Mouse (Mus musculus): Measurements from ENCODE around the gene Tspan9. TPM values are rescaled to one million over a fixed set of nuclear protein-coding genes. Genes with fewer than 3 reads are reported as not detected.
A peak's percentile ranks its signal among the peaks of the same experiment; 100 is the strongest.

Tspan9 gene
- polyA plus RNA-seq, 1 experiment from 2014 or later, result 100 TPM

DNA sequence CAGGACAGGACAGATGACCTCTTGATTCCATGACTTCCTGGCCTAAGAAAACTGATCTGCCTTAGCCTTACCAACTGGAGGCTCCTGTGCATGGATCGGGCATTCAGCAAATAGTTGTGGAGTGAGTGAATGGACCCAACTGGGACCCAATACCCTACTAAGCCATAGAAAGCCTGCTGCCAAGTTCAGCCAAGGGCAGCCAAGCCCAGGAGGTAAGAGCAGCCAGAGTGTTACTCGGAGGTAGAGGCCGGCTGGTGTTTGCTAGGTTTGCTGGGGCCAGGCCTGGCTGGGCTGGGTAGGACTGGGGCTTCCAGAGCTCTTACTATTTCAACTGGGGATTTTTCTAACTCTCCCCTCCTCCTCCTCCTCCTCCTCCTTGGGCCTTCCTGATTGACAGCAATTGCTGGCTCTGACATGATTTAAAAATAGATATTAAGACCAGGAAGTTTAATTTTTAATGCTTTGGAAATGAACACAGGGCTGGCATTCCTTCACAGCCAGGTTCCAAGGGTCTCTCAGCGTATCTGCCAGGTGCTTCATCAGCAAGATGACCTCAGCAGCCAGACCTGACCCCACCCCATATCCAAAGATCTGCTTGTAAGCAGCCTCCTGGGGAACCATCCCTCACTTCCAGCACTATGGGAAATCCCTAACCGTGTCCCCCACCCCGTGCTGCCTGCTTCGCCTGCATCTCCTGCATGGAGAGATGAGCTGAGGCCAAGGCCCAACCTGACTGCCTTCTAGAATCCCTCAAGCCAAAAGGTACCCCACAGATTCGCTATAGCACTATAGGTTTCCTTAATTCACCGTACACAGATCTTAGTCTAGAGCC lies 113.7 kb downstream of the Tspan9 start:
- Histone ChIP-seq H3K27ac (ENCODE audit: low read depth, low read length) (no peak overlapping the region), H3K9ac (ENCODE audit: low read depth, low read length) (no peak overlapping the region), H3K9me3 (ENCODE audit: control insufficient read depth, low read length) (no peaks in the 10 kb centered on the region), H3K4me2 (replicated peaks; ENCODE audit: low read depth, low read length) (no peak overlapping the region), H3K36me3 (ENCODE audit: control insufficient read depth, insufficient read depth, low read length) (peaks cover 3% of the 10 kb centered on the region; the same call in 1 of the 2 replicates), H3K4me1 (ENCODE audit: control insufficient read depth, insufficient read depth, low read length) (peaks cover 18% of the 10 kb centered on the region), H3K4me3 (ENCODE audit: low read length) (no peak overlapping the region), H3K27me3 (ENCODE audit: control insufficient read depth, insufficient read depth, low read length) (peaks cover 8% of the 10 kb centered on the region; the same call in 1 of the 2 replicates)
- 87% methylated on average over 9 of the region's 9 CpGs for WGBS
- no peak for ATAC-seq (ENCODE audit: low FRiP score, low TSS enrichment)

- Histone ChIP-seq H3K9me3 (ENCODE audit: control insufficient read depth, low read length) (no peaks in the 10 kb centered on the region), H3K9ac (ENCODE audit: low read depth, low read length) (no peak overlapping the region), H3K4me3 (ENCODE audit: low read length) (no peak overlapping the region), H3K4me2 (replicated peaks; ENCODE audit: low read depth, low read length) (no peak overlapping the region), H3K4me1 (ENCODE audit: control insufficient read depth, insufficient read depth, low read length) (peaks cover 7% of the 10 kb centered on the region), H3K27ac (ENCODE audit: low read depth, low read length) (no peak overlapping the region), H3K36me3 (ENCODE audit: control insufficient read depth, insufficient read depth, low read length) (peaks cover 3% of the 10 kb centered on the region; the same call in 1 of the 2 replicates), H3K27me3 (ENCODE audit: control insufficient read depth, insufficient read depth, low read length) (peaks cover 6% of the 10 kb centered on the region; the same call in 1 of the 2 replicates)
- whole genome bisulfite sequencing, result 46% methylated on average over 10 of the region's 10 CpGs
- no peak for ATAC-seq (ENCODE audit: low FRiP score, low TSS enrichment)
Measured at GRCm38 (mm10) chr6:128028116-128028940, 115.1 kb downstream of the Tspan9 start.

DNA sequence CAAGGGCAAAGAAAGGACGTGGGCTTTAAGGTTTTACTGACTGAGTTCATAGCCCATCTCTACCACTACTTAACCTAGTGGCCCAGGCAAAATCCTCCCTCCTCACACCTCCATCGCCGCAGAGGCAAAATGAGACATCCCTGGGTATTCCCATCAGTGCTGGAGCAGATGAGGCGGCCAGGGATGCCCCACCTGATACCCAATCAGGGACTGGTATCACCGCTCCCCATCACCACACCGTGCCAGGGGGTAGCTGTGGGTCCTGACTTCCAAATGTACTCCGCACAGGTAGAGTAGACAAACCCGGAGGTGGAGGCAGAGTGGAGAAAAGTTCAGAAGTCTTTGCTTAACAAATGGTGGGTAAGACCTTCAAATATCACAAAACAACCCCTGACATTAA lies 117.4 kb downstream of the Tspan9 start:
- ATAC-seq (ENCODE audit: low FRiP score, low TSS enrichment), result no peak
- H3K27ac ChIP-seq (ENCODE audit: low read depth, low read length), result no peak overlapping the region
- H3K9me3 ChIP-seq (ENCODE audit: control insufficient read depth, low read length), result no peaks in the 10 kb centered on the region
- no peaks in the 10 kb centered on the region for H3K27me3 ChIP-seq (ENCODE audit: control insufficient read depth, insufficient read depth, low read length)
- H3K36me3 ChIP-seq (ENCODE audit: control insufficient read depth, insufficient read depth, low read length), result peaks cover 3% of the 10 kb centered on the region; the same call in 1 of the 2 replicates
- no peak overlapping the region for H3K9ac ChIP-seq (ENCODE audit: low read depth, low read length)
- H3K4me2 ChIP-seq (replicated peaks; ENCODE audit: low read depth, low read length), result no peak overlapping the region
- peaks cover 19% of the 10 kb centered on the region for H3K4me1 ChIP-seq (ENCODE audit: control insufficient read depth, insufficient read depth, low read length)
- 90% methylated on average over 8 of the region's 8 CpGs for WGBS
- H3K4me3 ChIP-seq (ENCODE audit: low read length), result no peak overlapping the region

DNA sequence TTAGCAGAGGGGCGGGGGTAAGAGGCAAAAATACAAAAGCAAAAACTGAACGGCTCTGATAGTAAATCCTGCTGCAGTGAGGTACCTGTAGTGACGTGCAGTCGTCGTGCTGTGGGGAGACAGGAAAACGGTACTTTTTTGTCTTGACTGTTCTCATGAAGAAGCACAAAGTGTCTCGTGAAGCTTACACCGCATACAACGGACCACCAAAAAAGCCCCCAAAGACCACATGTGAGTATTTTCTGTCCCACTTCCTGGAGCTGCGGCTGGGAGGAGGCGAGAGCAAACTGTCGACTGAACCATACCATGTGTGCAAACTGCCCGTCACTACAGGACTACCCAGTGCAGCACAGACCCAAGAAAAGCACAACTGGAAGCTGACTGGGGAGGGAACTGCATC lies 117.8 kb downstream of the Tspan9 start:
- Histone ChIP-seq H3K9ac (ENCODE audit: low read depth, low read length) (no peak overlapping the region), H3K9me3 (ENCODE audit: control insufficient read depth, low read length) (no peaks in the 10 kb centered on the region), H3K4me2 (replicated peaks; ENCODE audit: low read depth, low read length) (no peak overlapping the region), H3K27ac (ENCODE audit: low read depth, low read length) (no peak overlapping the region), H3K4me1 (ENCODE audit: control insufficient read depth, insufficient read depth, low read length) (peaks cover 23% of the 10 kb centered on the region), H3K36me3 (ENCODE audit: control insufficient read depth, insufficient read depth, low read length) (peaks cover 3% of the 10 kb centered on the region; the same call in 1 of the 2 replicates), H3K27me3 (ENCODE audit: control insufficient read depth, insufficient read depth, low read length) (no peaks in the 10 kb centered on the region), H3K4me3 (ENCODE audit: low read length) (no peak overlapping the region)
- WGBS, result 81% methylated on average over 13 of the region's 13 CpGs
- ATAC-seq (ENCODE audit: low FRiP score, low TSS enrichment), result no peak

GRCm38 (mm10) chr6:128022207-128022606 lies 121.2 kb downstream of the Tspan9 start:
- no peak overlapping the region for H3K4me3 ChIP-seq (ENCODE audit: low read length)
- ATAC-seq (ENCODE audit: low FRiP score, low TSS enrichment), result no peak

DNA sequence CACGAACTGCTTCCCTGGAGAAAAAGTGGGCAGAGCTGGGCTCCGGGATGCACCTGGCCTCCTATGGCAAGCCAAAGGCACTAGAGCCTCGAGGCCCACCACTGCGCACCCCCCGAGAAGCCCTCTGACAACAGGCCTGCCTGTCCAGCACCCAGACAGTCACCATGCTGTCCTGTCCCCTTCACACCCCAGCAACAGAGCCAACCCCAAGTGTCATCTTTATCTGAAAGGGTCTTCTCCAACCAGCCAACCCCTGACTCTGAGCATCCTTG lies 121.5 kb downstream of the Tspan9 start:
- no peak overlapping the region for H3K4me2 ChIP-seq (replicated peaks; ENCODE audit: low read depth, low read length)
- H3K4me3 ChIP-seq (ENCODE audit: low read length), result no peak overlapping the region
- H3K36me3 ChIP-seq (ENCODE audit: control insufficient read depth, insufficient read depth, low read length), result peaks cover 3% of the 10 kb centered on the region; the same call in 1 of the 2 replicates
- ATAC-seq (ENCODE audit: low FRiP score, low TSS enrichment), result peak; percentile 32
- H3K9ac ChIP-seq (ENCODE audit: low read depth, low read length), result 0 out of 2 replicates have a peak overlapping the region, but pooled peaks have one; percentile 12
- no peaks in the 10 kb centered on the region for H3K27me3 ChIP-seq (ENCODE audit: control insufficient read depth, insufficient read depth, low read length)
- H3K27ac ChIP-seq (ENCODE audit: low read depth, low read length), result no peak overlapping the region
- 59% methylated on average over 5 of the region's 5 CpGs for WGBS
- H3K9me3 ChIP-seq (ENCODE audit: control insufficient read depth, low read length), result no peaks in the 10 kb centered on the region
- peaks cover 25% of the 10 kb centered on the region for H3K4me1 ChIP-seq (ENCODE audit: control insufficient read depth, insufficient read depth, low read length)

More at GRCm38 (mm10) chr6:128022207-128022606, 121.2 kb downstream of the Tspan9 start:
- H3K27ac ChIP-seq (ENCODE audit: low read depth, low read length), result no peak overlapping the region
- WGBS, result 21% methylated on average over 6 of the region's 6 CpGs
- H3K9ac ChIP-seq (ENCODE audit: low read depth, low read length), result no peak overlapping the region
- H3K4me2 ChIP-seq (replicated peaks; ENCODE audit: low read depth, low read length), result no peak overlapping the region
- H3K4me1 ChIP-seq (ENCODE audit: control insufficient read depth, insufficient read depth, low read length), result peaks cover 25% of the 10 kb centered on the region
- H3K9me3 ChIP-seq (ENCODE audit: control insufficient read depth, low read length), result no peaks in the 10 kb centered on the region
- H3K36me3 ChIP-seq (ENCODE audit: control insufficient read depth, insufficient read depth, low read length), result peaks cover 3% of the 10 kb centered on the region; the same call in 1 of the 2 replicates
- H3K27me3 ChIP-seq (ENCODE audit: control insufficient read depth, insufficient read depth, low read length), result no peaks in the 10 kb centered on the region

DNA sequence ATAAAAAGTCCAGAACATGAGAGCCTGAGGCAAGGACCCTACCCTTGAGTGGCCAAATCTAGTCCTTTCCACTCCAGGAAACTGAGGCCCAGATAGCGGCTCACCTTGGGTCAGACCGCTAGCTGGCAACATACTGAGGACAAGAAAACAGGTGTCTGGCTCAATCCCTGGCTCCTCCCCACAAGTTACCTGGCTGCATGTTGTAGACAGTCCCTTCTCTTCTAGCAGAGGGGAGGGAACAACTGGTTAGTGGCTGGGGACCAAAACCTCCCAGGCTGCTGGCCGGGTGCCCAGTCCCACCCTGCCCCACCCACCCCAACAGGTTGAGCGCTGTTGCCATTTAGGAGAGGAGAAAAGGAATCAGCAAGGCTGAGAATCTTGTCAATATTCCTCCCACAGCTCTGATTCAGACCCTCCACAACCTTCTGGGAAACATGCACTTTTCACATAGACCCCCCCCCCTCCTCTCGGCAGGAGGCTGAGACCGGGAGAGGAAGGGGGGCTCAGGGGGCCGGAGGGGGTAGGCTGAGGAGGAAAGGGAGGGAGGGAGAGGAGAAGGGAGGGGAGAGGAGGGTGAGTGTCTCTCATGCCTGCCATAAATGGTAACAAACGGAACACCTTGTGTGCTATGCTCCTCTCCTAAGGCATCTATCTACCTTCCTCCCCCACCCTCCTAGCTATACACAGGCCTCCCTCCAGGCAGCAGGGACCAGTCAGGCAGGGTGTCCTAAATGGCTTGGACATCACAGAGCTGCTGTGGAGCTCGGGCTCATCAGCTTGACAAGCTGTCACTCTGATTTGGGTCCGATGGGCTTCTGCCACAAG lies 122.1 kb downstream of the Tspan9 start:
- Histone ChIP-seq H3K36me3 (ENCODE audit: control insufficient read depth, insufficient read depth, low read length) (peaks cover 3% of the 10 kb centered on the region; the same call in 1 of the 2 replicates), H3K4me1 (ENCODE audit: control insufficient read depth, insufficient read depth, low read length) (peaks cover 25% of the 10 kb centered on the region), H3K9ac (ENCODE audit: low read depth, low read length) (0 out of 2 replicates have a peak overlapping the region, but pooled peaks have one; percentile 12), H3K27ac (ENCODE audit: low read depth, low read length) (no peak overlapping the region), H3K27me3 (ENCODE audit: control insufficient read depth, insufficient read depth, low read length) (no peaks in the 10 kb centered on the region), H3K4me2 (replicated peaks; ENCODE audit: low read depth, low read length) (peak overlapping the region; percentile 5; the same call in 1 of the 2 replicates), H3K4me3 (ENCODE audit: low read length) (no peak overlapping the region), H3K9me3 (ENCODE audit: control insufficient read depth, low read length) (no peaks in the 10 kb centered on the region)
- WGBS, result 22% methylated on average over 8 of the region's 10 CpGs
- ATAC-seq (ENCODE audit: low FRiP score, low TSS enrichment), result peak; percentile 36

- Histone ChIP-seq H3K4me2 (replicated peaks; ENCODE audit: low read depth, low read length) (no peak overlapping the region), H3K36me3 (ENCODE audit: control insufficient read depth, insufficient read depth, low read length) (peaks cover 3% of the 10 kb centered on the region; the same call in 1 of the 2 replicates), H3K4me1 (ENCODE audit: control insufficient read depth, insufficient read depth, low read length) (peaks cover 25% of the 10 kb centered on the region), H3K27ac (ENCODE audit: low read depth, low read length) (no peak overlapping the region), H3K27me3 (ENCODE audit: control insufficient read depth, insufficient read depth, low read length) (no peaks in the 10 kb centered on the region), H3K9me3 (ENCODE audit: control insufficient read depth, low read length) (no peaks in the 10 kb centered on the region), H3K4me3 (ENCODE audit: low read length) (no peak overlapping the region), H3K9ac (ENCODE audit: low read depth, low read length) (no peak overlapping the region)
- ATAC-seq (ENCODE audit: low FRiP score, low TSS enrichment), result peak; percentile 16; the same call in 1 of the 2 replicates
- 32% methylated on average over 8 of the region's 8 CpGs for WGBS
Measured at GRCm38 (mm10) chr6:128020521-128021057, 122.8 kb downstream of the Tspan9 start.

Data from kidney, embryonic 14.5 days (tissue).